Mouse (Mus musculus): ENCODE measurements at regions not wholly inside any gene's neighbourhood (a gene's known extent, or its start where the extent isn't known, plus 50 kb on each side); places are given as distances from the start of the nearest gene placed in this dataset.
A peak's percentile ranks its signal among the peaks of the same experiment; 100 is the strongest.

DNA sequence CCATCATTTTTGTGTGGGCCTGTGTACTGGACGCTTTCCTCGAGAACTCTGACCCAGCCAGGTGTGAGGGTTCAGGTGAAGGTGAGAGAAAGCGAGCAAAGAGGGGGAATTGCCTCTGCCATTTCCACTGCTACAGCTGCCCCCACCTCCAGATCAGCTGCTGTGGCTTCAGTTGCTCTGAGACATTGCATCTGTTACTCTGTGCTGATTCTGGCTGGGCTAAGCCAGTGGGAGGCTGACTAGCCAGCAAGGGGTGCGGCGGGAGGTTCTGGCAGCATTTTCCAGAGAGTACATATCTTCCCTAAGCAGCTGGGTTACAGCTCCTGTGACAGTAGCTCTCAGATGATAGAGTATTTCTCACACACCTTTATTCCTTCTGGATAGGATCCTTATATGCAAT is 712.7 kb upstream of the Cdh18 start:
- DNase-seq, result peak; percentile 45

DNA sequence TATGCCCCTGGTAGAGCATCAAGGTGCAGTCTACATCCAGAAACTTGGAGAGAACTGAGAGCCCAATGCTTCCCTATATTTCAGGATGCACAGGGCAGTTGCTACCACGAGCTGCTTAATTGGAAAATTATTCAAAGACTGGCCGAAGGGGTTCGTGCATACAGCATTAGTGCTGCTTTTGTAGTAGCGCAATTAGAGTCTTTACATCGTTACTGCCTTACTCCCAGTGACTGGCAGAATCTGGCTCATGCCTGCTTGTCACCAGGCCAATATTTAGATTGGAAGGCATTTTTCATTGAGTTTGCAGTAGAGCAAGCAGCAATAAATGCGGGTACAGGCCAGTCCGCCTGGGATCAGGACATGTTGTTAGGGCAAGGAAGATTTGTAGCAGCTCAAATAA is 690.3 kb upstream of the Cdh18 start:
- DNase-seq, result no peak

DNA sequence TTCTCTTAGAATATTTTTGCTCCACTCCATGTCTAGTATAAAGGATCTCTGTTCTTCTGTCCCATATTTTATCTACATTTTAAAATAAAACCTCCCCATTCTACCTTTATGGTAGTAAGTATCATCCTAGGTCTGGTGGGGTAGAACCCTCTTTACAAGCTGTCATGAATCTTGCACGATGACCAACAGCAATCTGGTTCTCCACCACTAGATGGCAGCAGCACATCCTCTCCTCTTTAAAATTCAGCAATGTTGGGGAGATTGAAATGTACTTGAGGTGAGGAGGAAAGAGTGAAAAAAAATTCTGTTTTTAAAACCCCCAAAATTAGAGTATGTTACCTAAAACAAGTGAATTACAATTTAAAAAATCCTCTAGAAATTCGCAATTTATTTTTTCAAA is 663.6 kb upstream of the Cdh18 start:
- peak; percentile 53 for DNase-seq
